Mouse (Mus musculus) gastrocnemius, postnatal 10 days (tissue): Measurements from ENCODE around the gene A430005L14Rik. TPM values are rescaled to one million over a fixed set of nuclear protein-coding genes. Genes with fewer than 3 reads are reported as not detected.

Experiments
- DNase-seq: peaks from one replicate; pipeline ENCODE4 v3.0.0; 2021; ENCODE audit warnings: mixed read lengths
- total RNA-seq, 2 experiments: library from RNA; stranded (reverse); gene quantifications; 2 replicates each; pipeline ENCODE4 v1.2.3; 2021

Gene A430005L14Rik
- total RNA-seq, 2 experiments from 2014 or later, result 9.5 to 14.6 TPM

GRCm38 (mm10) chr4:153974431-153975291, 17.6 kb downstream of the A430005L14Rik start, which contains the start of the genes Dffb and Cep104:
Dffb (minus strand) TSS chr4:153975126.
Cep104 (plus strand) TSS chr4:153975194.
- peak; percentile 96 for DNase-seq

GRCm38 (mm10) chr4:153975292-153975662, 18.2 kb downstream of the A430005L14Rik start:
- DNase-seq, result no peak

- DNase-seq, result no peak
These were observed 18.7 kb downstream of the A430005L14Rik start for GRCm38 (mm10) chr4:153975768-153976167.

- DNase-seq, result no peak
These were observed 22.2 kb downstream of the A430005L14Rik start for GRCm38 (mm10) chr4:153979243-153979642.

- no peak for DNase-seq
These were observed 23.4 kb downstream of the A430005L14Rik start for GRCm38 (mm10) chr4:153980470-153980869.

- no peak for DNase-seq
These were observed 35.7 kb downstream of the A430005L14Rik start for GRCm38 (mm10) chr4:153992715-153993114.

GRCm38 (mm10) chr4:153993505-153993904, 36.5 kb downstream of the A430005L14Rik start:
- no peak for DNase-seq

GRCm38 (mm10) chr4:154005488-154005887, 48.5 kb downstream of the A430005L14Rik start:
- DNase-seq, result no peak

- no peak for DNase-seq
These were observed 49.2 kb downstream of the A430005L14Rik start for GRCm38 (mm10) chr4:154006264-154006663.

GRCm38 (mm10) chr4:154007759-154008158, 50.7 kb downstream of the A430005L14Rik start:
- DNase-seq, result no peak

- DNase-seq, result no peak
These were observed 54.0 kb downstream of the A430005L14Rik start for GRCm38 (mm10) chr4:154010907-154011645.

Other genes with a start within 250 kb of the A430005L14Rik start
- 1 to 10 TPM; 3.1 to 5.4 TPM for gene Dffb, start 17.9 kb downstream of the A430005L14Rik start, total RNA-seq
- 10 to 100 TPM; 12.8 to 13.0 TPM for gene Cep104, start 18.0 kb downstream of the A430005L14Rik start, total RNA-seq
- gene Lrrc47, start 54.5 kb downstream of the A430005L14Rik start, total RNA-seq, result 10 to 100 TPM; 28.7 to 34.6 TPM
- 10 to 100 TPM; 10.2 to 11.1 TPM for gene Smim1, start 69.0 kb downstream of the A430005L14Rik start, total RNA-seq
- not detected for gene Ccdc27, start 85.4 kb downstream of the A430005L14Rik start, total RNA-seq
- gene Trp73, start 183.0 kb downstream of the A430005L14Rik start, total RNA-seq, result not detected
- 10 to 100 TPM in 1 of 2 experiments, 1 to 10 TPM in 1; 9.7 to 10.5 TPM for gene Wrap73, start 185.1 kb downstream of the A430005L14Rik start, total RNA-seq
- 10 to 100 TPM; 80.1 to 90.4 TPM for gene Tprgl, start 203.4 kb downstream of the A430005L14Rik start, total RNA-seq
- gene Megf6, start 213.5 kb downstream of the A430005L14Rik start, total RNA-seq, result 1 to 10 TPM; 4.4 to 4.7 TPM